Mouse (Mus musculus) thymus, adult 2 months (tissue): ENCODE results near the gene Rbfox3. TPM values are rescaled to one million over a fixed set of nuclear protein-coding genes. Genes with fewer than 3 reads are reported as not detected.

ENCODE experiments used
- DNase-seq: peaks from one replicate; pipeline ENCODE4 v3.0.0; 2021
- H3K27ac ChIP-seq: fragments of 200-500 bp; 2 replicates; pipeline ENCODE4 v1.5.1; 2012; ENCODE audit warnings: low read length, control low read depth; ENCODE audit not compliant: control insufficient read depth, insufficient read depth
- H3K27me3 ChIP-seq: fragments of 200-500 bp; 2 replicates; pipeline ENCODE4 v1.6.1; 2012; ENCODE audit warnings: mild to moderate bottlenecking, low read length, moderate library complexity, mixed read lengths; ENCODE audit not compliant: control insufficient read depth, insufficient read depth
- H3K36me3 ChIP-seq: fragments of 200-500 bp; 2 replicates; pipeline ENCODE4 v1.6.1; 2012; ENCODE audit warnings: mild to moderate bottlenecking, low read length, moderate library complexity; ENCODE audit not compliant: control insufficient read depth, insufficient read depth
- H3K4me1 ChIP-seq: fragments of 200-500 bp; replicated peaks from 2 replicates; pipeline ENCODE4 v1.6.1; 2012; ENCODE audit warnings: low read length; ENCODE audit not compliant: control insufficient read depth, insufficient read depth
- H3K4me3 ChIP-seq: fragments of 200-500 bp; 2 replicates; pipeline ENCODE4 v1.5.1; 2012; ENCODE audit warnings: mild to moderate bottlenecking, low read length, control low read depth, moderate library complexity; ENCODE audit not compliant: control insufficient read depth, insufficient read depth
- CTCF ChIP-seq: fragments of 200-500 bp; IDR thresholded peaks from 2 replicates; pipeline ENCODE4 v1.5.1; 2012; ENCODE audit warnings: mild to moderate bottlenecking, control low read depth, low read length, moderate library complexity, borderline replicate concordance; ENCODE audit not compliant: control insufficient read depth, poor library complexity, insufficient read depth; ENCODE audit errors: extremely low read depth
- POLR2A ChIP-seq: fragments of 200-500 bp; IDR thresholded peaks from 2 replicates; pipeline ENCODE4 v1.6.1; 2012; ENCODE audit warnings: mild to moderate bottlenecking, low read length, control low read depth, moderate library complexity; ENCODE audit not compliant: control insufficient read depth, poor library complexity, insufficient read depth; ENCODE audit errors: extremely low read depth
- WGBS: fragments of 180-500 bp; shearing (Covaris S2); methylation state at CpG from one replicate; pipeline ENCODE4 v1.1.7; 2018; 5-methylcytosine and 5-hydroxymethylcytosine counted together
- polyA plus RNA-seq: library from polyadenylated mRNA; depleted of rRNA; stranded (reverse); fragments of >200 nt; gene quantifications from 2 replicates; pipeline ENCODE4 v1.2.3, GENCODE M21; 2012

Rbfox3 gene
- polyA plus RNA-seq, 1 experiment = 0.50 TPM

- Histone ChIP-seq H3K4me3 (no peak overlapping the region), H3K27ac (no peak overlapping the region), H3K36me3 (no peaks in the 10 kb centered on the region), H3K27me3 (no peaks in the 10 kb centered on the region), H3K4me1 (no peaks in the 10 kb centered on the region)
- 90% methylated on average over 8 of the region's 8 CpGs for WGBS
- TF ChIP-seq POLR2A (no peak), CTCF (no peak)
- DNase-seq = no peak
Measured at GRCm38 (mm10) chr11:118690262-118690661, 221.1 kb downstream of the Rbfox3 start.

- Histone ChIP-seq H3K4me3 (no peak overlapping the region), H3K36me3 (no peaks in the 10 kb centered on the region), H3K27ac (no peak overlapping the region), H3K27me3 (no peaks in the 10 kb centered on the region), H3K4me1 (no peaks in the 10 kb centered on the region)
- TF ChIP-seq CTCF (no peak), POLR2A (no peak)
- WGBS = 22% methylated on average over 16 of the region's 16 CpGs
- no peak for DNase-seq
Measured at GRCm38 (mm10) chr11:118685397-118685796, 226.0 kb downstream of the Rbfox3 start.

GRCm38 (mm10) chr11:118684665-118685064 lies 226.7 kb downstream of the Rbfox3 start:
- 84% methylated on average over 4 of the region's 4 CpGs for WGBS

GRCm38 (mm10) chr11:118680699-118681098 lies 230.7 kb downstream of the Rbfox3 start:
- no peak overlapping the region for H3K27ac ChIP-seq
- no peaks in the 10 kb centered on the region for H3K27me3 ChIP-seq
- no peak for DNase-seq
- H3K36me3 ChIP-seq = no peaks in the 10 kb centered on the region
- H3K4me3 ChIP-seq = no peak overlapping the region
- WGBS = 87% methylated on average over 10 of the region's 10 CpGs
- TF ChIP-seq CTCF (no peak), POLR2A (no peak)
- H3K4me1 ChIP-seq = no peaks in the 10 kb centered on the region

More at GRCm38 (mm10) chr11:118684665-118685064, 226.7 kb downstream of the Rbfox3 start:
- H3K4me3 ChIP-seq = no peak overlapping the region
- no peak for DNase-seq
- no peaks in the 10 kb centered on the region for H3K4me1 ChIP-seq
- no peak overlapping the region for H3K27ac ChIP-seq
- no peaks in the 10 kb centered on the region for H3K36me3 ChIP-seq
- TF ChIP-seq POLR2A (no peak), CTCF (no peak)
- H3K27me3 ChIP-seq = no peaks in the 10 kb centered on the region

- Histone ChIP-seq H3K36me3 (no peaks in the 10 kb centered on the region), H3K4me3 (no peak overlapping the region), H3K4me1 (no peaks in the 10 kb centered on the region), H3K27me3 (no peaks in the 10 kb centered on the region), H3K27ac (no peak overlapping the region)
- 83% methylated on average over 24 of the region's 24 CpGs for WGBS
- DNase-seq = no peak
- TF ChIP-seq CTCF (no peak), POLR2A (no peak)
Measured at GRCm38 (mm10) chr11:118679736-118680410, 231.5 kb downstream of the Rbfox3 start.

GRCm38 (mm10) chr11:118678515-118679104 lies 232.8 kb downstream of the Rbfox3 start:
- WGBS = 48% methylated on average over 20 of the region's 20 CpGs
- Histone ChIP-seq H3K27me3 (no peaks in the 10 kb centered on the region), H3K4me3 (no peak overlapping the region), H3K36me3 (no peaks in the 10 kb centered on the region), H3K4me1 (no peaks in the 10 kb centered on the region), H3K27ac (no peak overlapping the region)
- no peak for TF ChIP-seq CTCF
- no peak for TF ChIP-seq POLR2A
- DNase-seq = no peak
